Mouse (Mus musculus): ENCODE measurements at regions not wholly inside any gene's neighbourhood (a gene's known extent, or its start where the extent isn't known, plus 50 kb on each side); places are given as distances from the start of the nearest gene placed in this dataset.

DNA sequence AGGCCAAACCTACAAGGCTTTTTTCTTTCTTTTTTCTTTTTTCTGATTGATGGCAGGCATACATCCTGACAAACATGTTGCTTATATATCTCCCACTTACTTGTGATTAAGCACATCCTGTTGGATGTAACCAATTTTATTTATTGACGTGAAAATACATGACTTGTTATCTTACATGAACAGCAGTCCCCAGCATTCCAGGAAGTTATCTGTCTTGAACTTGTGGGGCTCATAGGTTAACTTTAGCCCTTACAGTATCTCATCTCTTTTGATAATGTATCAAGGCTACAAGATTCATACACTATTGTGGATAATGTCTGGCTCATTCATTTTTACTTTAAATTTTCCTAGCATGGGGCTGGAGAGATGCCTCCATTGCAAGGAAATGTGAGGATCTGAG, 852.0 kb upstream of the Agtr1b start:
- TF ChIP-seq USF1 (IDR thresholded peaks at IDR 0.05; ENCODE audit: low read depth) (no peak), TCF12 (IDR thresholded peaks at IDR 0.05; ENCODE audit: insufficient read depth, poor library complexity, severe bottlenecking) (no peak), CEBPB (IDR thresholded peaks at IDR 0.05; ENCODE audit: insufficient read depth, poor library complexity, severe bottlenecking) (no peak), POLR2AphosphoS2 (IDR thresholded peaks at IDR 0.05; ENCODE audit: insufficient read length, low read depth) (no peak), SRF (IDR thresholded peaks at IDR 0.05; ENCODE audit: control insufficient read depth, insufficient read length, low read depth) (no peak), E2F4 (IDR thresholded peaks at IDR 0.05; ENCODE audit: insufficient read depth) (no peak), REST (IDR thresholded peaks at IDR 0.05; ENCODE audit: insufficient read depth, insufficient read length) (no peak), MYOD1 (IDR thresholded peaks at IDR 0.05; ENCODE audit: control insufficient read depth in 1 of 3, insufficient read length in 2 of 3, low read depth in 2 of 3) (no peak), MAX (IDR thresholded peaks at IDR 0.05; ENCODE audit: low read depth) (no peak), POLR2A (IDR thresholded peaks at IDR 0.05; ENCODE audit: insufficient read length, low read depth) (no peak), TCF3 (IDR thresholded peaks at IDR 0.05; ENCODE audit: insufficient read length, low read depth) (no peak), MYOG (IDR thresholded peaks at IDR 0.05; ENCODE audit: control insufficient read depth in 1 of 3, insufficient read depth in 1 of 3, insufficient read length in 2 of 3, low read depth in 2 of 3) (no peak)
- H3ac ChIP-seq (ENCODE audit: control insufficient read depth, insufficient read length) = no peak overlapping the region
- no peak overlapping the region for H3K4me3 ChIP-seq

DNA sequence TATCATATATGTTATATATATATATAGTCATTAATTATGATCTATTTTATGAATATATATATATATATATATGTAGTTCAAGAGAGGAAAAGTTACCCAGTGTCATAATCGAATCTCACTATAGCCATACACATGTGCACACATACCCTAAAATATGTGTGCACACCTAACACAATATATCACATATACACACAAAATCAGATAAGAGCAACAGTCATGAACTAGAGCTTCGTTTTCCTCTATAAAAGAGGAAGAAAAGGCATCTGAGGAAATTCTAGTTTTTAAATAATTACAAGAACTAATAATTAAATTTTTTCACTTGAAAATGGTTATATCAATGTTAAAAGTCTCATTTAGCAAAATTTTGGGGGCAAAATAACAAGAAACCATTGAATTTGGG, 835.3 kb upstream of the Tbl1xr1 start:
- Histone ChIP-seq H3K4me3 (no peak overlapping the region), H3ac (ENCODE audit: control insufficient read depth, insufficient read length) (no peak overlapping the region), H3K4me2 (ENCODE audit: low read depth) (no peak overlapping the region), H3K27me3 (ENCODE audit: control insufficient read depth, insufficient read depth, insufficient read length) (no peaks in the 10 kb centered on the region), H3K79me2 (ENCODE audit: control insufficient read depth, insufficient read depth) (no peaks in the 10 kb centered on the region), H3K36me3 (ENCODE audit: control insufficient read depth, insufficient read depth) (no peaks in the 10 kb centered on the region)
- TF ChIP-seq MAX (IDR thresholded peaks at IDR 0.05; ENCODE audit: low read depth) (no peak), SRF (IDR thresholded peaks at IDR 0.05; ENCODE audit: control insufficient read depth, insufficient read length, low read depth) (no peak), REST (IDR thresholded peaks at IDR 0.05; ENCODE audit: insufficient read depth, insufficient read length) (no peak), E2F4 (IDR thresholded peaks at IDR 0.05; ENCODE audit: insufficient read depth) (no peak), POLR2AphosphoS2 (IDR thresholded peaks at IDR 0.05; ENCODE audit: insufficient read length, low read depth) (no peak), TCF3 (IDR thresholded peaks at IDR 0.05; ENCODE audit: insufficient read length, low read depth) (no peak), POLR2A (IDR thresholded peaks at IDR 0.05; ENCODE audit: insufficient read length, low read depth) (no peak), TCF12 (IDR thresholded peaks at IDR 0.05; ENCODE audit: insufficient read depth, poor library complexity, severe bottlenecking) (no peak)

More for the DNA sequence above, 852.0 kb upstream of the Agtr1b start:
- no peaks in the 10 kb centered on the region for H3K79me2 ChIP-seq (ENCODE audit: control insufficient read depth, insufficient read depth)
- no peaks in the 10 kb centered on the region for H3K27me3 ChIP-seq (ENCODE audit: control insufficient read depth, insufficient read depth, insufficient read length)
- H3K36me3 ChIP-seq (ENCODE audit: control insufficient read depth, insufficient read depth) = no peaks in the 10 kb centered on the region
- H3K4me2 ChIP-seq (ENCODE audit: low read depth) = no peak overlapping the region

DNA sequence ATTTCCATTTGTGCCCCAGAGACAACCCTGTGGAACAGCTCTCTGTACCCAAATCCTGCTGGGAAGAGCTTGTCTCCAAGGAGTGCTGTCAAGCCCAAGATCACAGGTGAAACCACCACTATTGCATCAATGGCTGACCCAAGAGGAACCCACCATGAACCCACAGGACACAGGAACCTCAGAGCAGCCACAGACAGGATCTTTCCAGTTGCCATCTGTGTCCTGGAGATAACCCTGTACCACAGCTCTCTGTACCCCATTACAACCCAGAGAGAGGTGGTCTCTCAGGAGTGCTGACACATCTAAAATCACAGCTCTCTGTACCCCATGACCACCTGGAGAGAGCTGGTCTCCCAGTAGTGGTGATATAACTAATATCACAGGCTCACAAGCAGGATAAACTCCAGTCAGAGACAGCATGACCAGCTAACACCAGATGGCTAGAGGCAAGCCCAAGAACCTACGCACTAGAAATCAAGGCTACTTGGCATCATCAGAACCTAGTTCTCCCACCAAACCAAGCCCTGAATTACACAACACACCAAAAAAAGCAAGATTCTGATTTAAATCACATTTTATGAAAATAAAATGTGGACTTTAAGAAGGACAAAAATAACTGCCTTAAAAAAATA, 820.2 kb upstream of the Tbl1xr1 start:
- H3K79me2 ChIP-seq (ENCODE audit: control insufficient read depth, insufficient read depth) = no peaks in the 10 kb centered on the region
- no peak overlapping the region for H3K4me3 ChIP-seq
- no peak overlapping the region for H3K4me2 ChIP-seq (ENCODE audit: low read depth)
- TF ChIP-seq POLR2A (IDR thresholded peaks at IDR 0.05; ENCODE audit: insufficient read length, low read depth) = no peak
- TF ChIP-seq REST (IDR thresholded peaks at IDR 0.05; ENCODE audit: insufficient read depth, insufficient read length) = no peak
- no peak for TF ChIP-seq TCF3 (IDR thresholded peaks at IDR 0.05; ENCODE audit: insufficient read length, low read depth)
- TF ChIP-seq CEBPB (IDR thresholded peaks at IDR 0.05; ENCODE audit: insufficient read depth, poor library complexity, severe bottlenecking) = no peak
- no peak for TF ChIP-seq POLR2AphosphoS2 (IDR thresholded peaks at IDR 0.05; ENCODE audit: insufficient read length, low read depth)
- no peak for TF ChIP-seq MYOG (IDR thresholded peaks at IDR 0.05; ENCODE audit: control insufficient read depth in 1 of 3, insufficient read depth in 1 of 3, insufficient read length in 2 of 3, low read depth in 2 of 3)
- TF ChIP-seq TCF12 (IDR thresholded peaks at IDR 0.05; ENCODE audit: insufficient read depth, poor library complexity, severe bottlenecking) = no peak
- no peak for TF ChIP-seq SRF (IDR thresholded peaks at IDR 0.05; ENCODE audit: control insufficient read depth, insufficient read length, low read depth)
- no peak for TF ChIP-seq MYOD1 (IDR thresholded peaks at IDR 0.05; ENCODE audit: control insufficient read depth in 1 of 3, insufficient read length in 2 of 3, low read depth in 2 of 3)
- TF ChIP-seq MAX (IDR thresholded peaks at IDR 0.05; ENCODE audit: low read depth) = no peak
- H3K27me3 ChIP-seq (ENCODE audit: control insufficient read depth, insufficient read depth, insufficient read length) = no peaks in the 10 kb centered on the region
- H3K36me3 ChIP-seq (ENCODE audit: control insufficient read depth, insufficient read depth) = no peaks in the 10 kb centered on the region
- H3ac ChIP-seq (ENCODE audit: control insufficient read depth, insufficient read length) = no peak overlapping the region

DNA sequence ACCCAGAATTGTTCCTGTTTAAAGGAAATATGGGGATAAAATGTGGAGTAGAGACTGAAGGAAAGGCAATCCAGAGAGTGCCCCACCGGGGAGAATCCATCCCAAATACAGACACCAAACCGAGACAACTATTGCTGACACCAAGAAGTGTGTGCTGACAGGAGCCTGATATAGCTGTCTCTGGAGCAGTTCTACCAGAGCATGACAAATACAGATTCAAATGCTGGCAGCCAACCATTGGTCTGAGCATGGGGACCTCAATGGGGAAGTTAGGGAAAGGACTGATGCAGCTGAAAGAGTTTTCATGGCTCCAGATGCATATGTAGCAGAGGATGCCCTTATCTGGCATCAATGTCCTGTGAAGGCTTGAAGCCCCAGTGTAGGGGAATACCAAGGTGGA, 813.1 kb upstream of the Tbl1xr1 start:
- H3K27me3 ChIP-seq (ENCODE audit: control insufficient read depth, insufficient read depth, insufficient read length) = no peaks in the 10 kb centered on the region
- no peaks in the 10 kb centered on the region for H3K36me3 ChIP-seq (ENCODE audit: control insufficient read depth, insufficient read depth)
- H3ac ChIP-seq (ENCODE audit: control insufficient read depth, insufficient read length) = no peak overlapping the region
- H3K79me2 ChIP-seq (ENCODE audit: control insufficient read depth, insufficient read depth) = no peaks in the 10 kb centered on the region
- TF ChIP-seq E2F4 (IDR thresholded peaks at IDR 0.05; ENCODE audit: insufficient read depth) (no peak), POLR2A (IDR thresholded peaks at IDR 0.05; ENCODE audit: insufficient read length, low read depth) (no peak), MYOD1 (IDR thresholded peaks at IDR 0.05; ENCODE audit: control insufficient read depth in 1 of 3, insufficient read length in 2 of 3, low read depth in 2 of 3) (no peak), MYOG (IDR thresholded peaks at IDR 0.05; ENCODE audit: control insufficient read depth in 1 of 3, insufficient read depth in 1 of 3, insufficient read length in 2 of 3, low read depth in 2 of 3) (no peak), CEBPB (IDR thresholded peaks at IDR 0.05; ENCODE audit: insufficient read depth, poor library complexity, severe bottlenecking) (no peak), MAX (IDR thresholded peaks at IDR 0.05; ENCODE audit: low read depth) (no peak), POLR2AphosphoS2 (IDR thresholded peaks at IDR 0.05; ENCODE audit: insufficient read length, low read depth) (no peak), REST (IDR thresholded peaks at IDR 0.05; ENCODE audit: insufficient read depth, insufficient read length) (no peak), TCF12 (IDR thresholded peaks at IDR 0.05; ENCODE audit: insufficient read depth, poor library complexity, severe bottlenecking) (no peak), SRF (IDR thresholded peaks at IDR 0.05; ENCODE audit: control insufficient read depth, insufficient read length, low read depth) (no peak), TCF3 (IDR thresholded peaks at IDR 0.05; ENCODE audit: insufficient read length, low read depth) (no peak), USF1 (IDR thresholded peaks at IDR 0.05; ENCODE audit: low read depth) (no peak)
- H3K4me3 ChIP-seq = no peak overlapping the region
- no peak overlapping the region for H3K4me2 ChIP-seq (ENCODE audit: low read depth)
